Mouse (Mus musculus): ENCODE results near the gene Mfap2. TPM values are rescaled to one million over a fixed set of nuclear protein-coding genes. Genes with fewer than 3 reads are reported as not detected.

Mfap2 gene
- polyA plus RNA-seq (2014; fragmentation: Nextera tagmentation; extraction: Ambion mirVana): 279 and 295 TPM in 2 replicates

DNA sequence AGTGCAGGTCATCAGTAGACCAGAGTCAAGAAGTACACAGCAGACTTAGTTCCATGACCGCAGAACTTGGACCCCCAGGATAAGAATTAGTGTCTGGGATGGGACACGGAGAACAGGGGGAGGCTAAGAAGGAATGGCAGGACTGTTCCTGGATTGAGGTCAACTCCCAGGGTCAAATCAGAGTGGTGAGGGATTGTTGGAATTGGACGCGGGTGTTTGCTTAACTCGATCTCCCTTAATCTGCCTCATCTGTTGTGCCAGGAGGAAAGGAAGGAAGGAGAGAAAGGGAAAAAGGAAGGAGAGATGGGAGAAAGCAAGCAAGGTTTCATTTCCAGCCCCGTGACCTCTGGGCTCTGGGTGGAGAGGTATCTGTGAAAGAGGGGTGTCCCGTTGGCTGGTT lies at the start of gene Mfap2:
Gene Mfap2, plus strand, starts transcription at position 301 of the 400 bp plus-strand sequence.
- H3K9ac ChIP-seq (ENCODE audit: low read length): peak within 1 kb of the TSS; percentile 84
- DNase-seq (ENCODE audit: low spot score): no peak
- H3K9me3 ChIP-seq (ENCODE audit: control insufficient read depth, low read length): no peaks in the 10 kb centered on the region
- no peak for ATAC-seq (ENCODE audit: insufficient read depth, low FRiP score, low TSS enrichment)
- peak within 1 kb of the TSS; percentile 56 for H3K4me3 ChIP-seq (ENCODE audit: low read depth, low read length)
- WGBS: 29% methylated on average over 7 of the region's 7 CpGs
- peak within 1 kb of the TSS; percentile 59 for H3K4me2 ChIP-seq (ENCODE audit: low read depth)
- H3K4me1 ChIP-seq (ENCODE audit: control insufficient read depth, insufficient read depth, low read length): peaks cover 20% of the 10 kb centered on the region
- H3K27me3 ChIP-seq (ENCODE audit: control insufficient read depth, insufficient read depth, low read length): no peaks in the 10 kb centered on the region
- H3K27ac ChIP-seq (ENCODE audit: low read depth, low read length): peak within 1 kb of the TSS; percentile 51
- peaks cover 21% of the 10 kb centered on the region for H3K36me3 ChIP-seq (ENCODE audit: control insufficient read depth, insufficient read depth, low read length)

- H3K9ac ChIP-seq (ENCODE audit: low read length): peak within 1 kb of the TSS; percentile 93
- 5% methylated on average over 37 of the region's 37 CpGs for WGBS
- H3K4me1 ChIP-seq (ENCODE audit: control insufficient read depth, insufficient read depth, low read length): peaks cover 16% of the 10 kb centered on the region; the same call in 1 of the 2 replicates
- peak within 1 kb of the TSS; percentile 88 for H3K4me2 ChIP-seq (ENCODE audit: low read depth)
- no peaks in the 10 kb centered on the region for H3K36me3 ChIP-seq (ENCODE audit: control insufficient read depth, insufficient read depth, low read length)
- DNase-seq (ENCODE audit: low spot score) (peak; percentile 97), ATAC-seq (ENCODE audit: insufficient read depth, low FRiP score, low TSS enrichment) (peak; percentile 95)
- H3K9me3 ChIP-seq (ENCODE audit: control insufficient read depth, low read length): no peaks in the 10 kb centered on the region
- H3K27ac ChIP-seq (ENCODE audit: low read depth, low read length): peak within 1 kb of the TSS; percentile 77
- no peaks in the 10 kb centered on the region for H3K27me3 ChIP-seq (ENCODE audit: control insufficient read depth, insufficient read depth, low read length)
- H3K4me3 ChIP-seq (ENCODE audit: low read depth, low read length): peak within 1 kb of the TSS; percentile 94
These were observed 49.3 kb upstream of the Mfap2 start, which contains the start of gene Sdhb for GRCm38 (mm10) chr4:140960781-140961466. TSS of gene Sdhb (plus strand) at chr4:140961203.

GRCm38 (mm10) chr4:140961467-140962206 lies 48.6 kb upstream of the Mfap2 start:
- Histone ChIP-seq H3K9me3 (ENCODE audit: control insufficient read depth, low read length) (no peaks in the 10 kb centered on the region), H3K36me3 (ENCODE audit: control insufficient read depth, insufficient read depth, low read length) (no peaks in the 10 kb centered on the region), H3K4me1 (ENCODE audit: control insufficient read depth, insufficient read depth, low read length) (peaks cover 16% of the 10 kb centered on the region; the same call in 1 of the 2 replicates), H3K4me2 (ENCODE audit: low read depth) (peak overlapping the region; percentile 88), H3K27me3 (ENCODE audit: control insufficient read depth, insufficient read depth, low read length) (no peaks in the 10 kb centered on the region), H3K4me3 (ENCODE audit: low read depth, low read length) (peak overlapping the region; percentile 94), H3K9ac (ENCODE audit: low read length) (peak overlapping the region; percentile 93), H3K27ac (ENCODE audit: low read depth, low read length) (peak overlapping the region; percentile 77)
- ATAC-seq (ENCODE audit: insufficient read depth, low FRiP score, low TSS enrichment): no peak
- DNase-seq (ENCODE audit: low spot score): no peak
- 2% methylated on average over 38 of the region's 38 CpGs for WGBS

GRCm38 (mm10) chr4:140962207-140962909 lies 47.9 kb upstream of the Mfap2 start:
- Histone ChIP-seq H3K27ac (ENCODE audit: low read depth, low read length) (no peak overlapping the region), H3K36me3 (ENCODE audit: control insufficient read depth, insufficient read depth, low read length) (no peaks in the 10 kb centered on the region), H3K9me3 (ENCODE audit: control insufficient read depth, low read length) (no peaks in the 10 kb centered on the region), H3K27me3 (ENCODE audit: control insufficient read depth, insufficient read depth, low read length) (no peaks in the 10 kb centered on the region), H3K4me1 (ENCODE audit: control insufficient read depth, insufficient read depth, low read length) (peaks cover 16% of the 10 kb centered on the region; the same call in 1 of the 2 replicates), H3K4me3 (ENCODE audit: low read depth, low read length) (peak overlapping the region; percentile 94), H3K4me2 (ENCODE audit: low read depth) (peak overlapping the region; percentile 88), H3K9ac (ENCODE audit: low read length) (peak overlapping the region; percentile 93)
- ATAC-seq (ENCODE audit: insufficient read depth, low FRiP score, low TSS enrichment) (no peak), DNase-seq (ENCODE audit: low spot score) (no peak)
- WGBS: 85% methylated on average over 8 of the region's 8 CpGs

- H3K4me2 ChIP-seq (ENCODE audit: low read depth): peak overlapping the region; percentile 88; the same call in 1 of the 2 replicates
- H3K9me3 ChIP-seq (ENCODE audit: control insufficient read depth, low read length): no peaks in the 10 kb centered on the region
- 44% methylated on average over 5 of the region's 5 CpGs for WGBS
- no peak overlapping the region for H3K9ac ChIP-seq (ENCODE audit: low read length)
- DNase-seq (ENCODE audit: low spot score) (no peak), ATAC-seq (ENCODE audit: insufficient read depth, low FRiP score, low TSS enrichment) (no peak)
- H3K4me3 ChIP-seq (ENCODE audit: low read depth, low read length): no peak overlapping the region
- no peak overlapping the region for H3K27ac ChIP-seq (ENCODE audit: low read depth, low read length)
- H3K36me3 ChIP-seq (ENCODE audit: control insufficient read depth, insufficient read depth, low read length): 0 out of 2 replicates have a peak, but pooled peaks cover 2% of the 10 kb centered on the region
- peaks cover 13% of the 10 kb centered on the region; the same call in 1 of the 2 replicates for H3K4me1 ChIP-seq (ENCODE audit: control insufficient read depth, insufficient read depth, low read length)
- H3K27me3 ChIP-seq (ENCODE audit: control insufficient read depth, insufficient read depth, low read length): no peaks in the 10 kb centered on the region
These were observed 47.3 kb upstream of the Mfap2 start for GRCm38 (mm10) chr4:140962950-140963349.

GRCm38 (mm10) chr4:140963941-140964597 lies 46.1 kb upstream of the Mfap2 start:
- no peak overlapping the region for H3K27ac ChIP-seq (ENCODE audit: low read depth, low read length)
- H3K4me2 ChIP-seq (ENCODE audit: low read depth): no peak overlapping the region

GRCm38 (mm10) chr4:140964620-140965019 lies 45.6 kb upstream of the Mfap2 start:
- DNase-seq (ENCODE audit: low spot score): peak; percentile 67
- Histone ChIP-seq H3K9ac (ENCODE audit: low read length) (peak overlapping the region; percentile 22; the same call in 1 of the 2 replicates), H3K4me1 (ENCODE audit: control insufficient read depth, insufficient read depth, low read length) (peaks cover 13% of the 10 kb centered on the region; the same call in 1 of the 2 replicates), H3K4me2 (ENCODE audit: low read depth) (no peak overlapping the region), H3K27me3 (ENCODE audit: control insufficient read depth, insufficient read depth, low read length) (no peaks in the 10 kb centered on the region), H3K27ac (ENCODE audit: low read depth, low read length) (no peak overlapping the region), H3K4me3 (ENCODE audit: low read depth, low read length) (no peak overlapping the region), H3K9me3 (ENCODE audit: control insufficient read depth, low read length) (no peaks in the 10 kb centered on the region), H3K36me3 (ENCODE audit: control insufficient read depth, insufficient read depth, low read length) (0 out of 2 replicates have a peak, but pooled peaks cover 2% of the 10 kb centered on the region)
- ATAC-seq (ENCODE audit: insufficient read depth, low FRiP score, low TSS enrichment): no peak; the same call in 1 of the 2 replicates
- WGBS: 23% methylated on average over 7 of the region's 7 CpGs

More at GRCm38 (mm10) chr4:140963941-140964597, 46.1 kb upstream of the Mfap2 start:
- no peak for ATAC-seq (ENCODE audit: insufficient read depth, low FRiP score, low TSS enrichment)
- Histone ChIP-seq H3K27me3 (ENCODE audit: control insufficient read depth, insufficient read depth, low read length) (no peaks in the 10 kb centered on the region), H3K4me1 (ENCODE audit: control insufficient read depth, insufficient read depth, low read length) (peaks cover 13% of the 10 kb centered on the region; the same call in 1 of the 2 replicates), H3K9ac (ENCODE audit: low read length) (no peak overlapping the region), H3K36me3 (ENCODE audit: control insufficient read depth, insufficient read depth, low read length) (0 out of 2 replicates have a peak, but pooled peaks cover 2% of the 10 kb centered on the region), H3K4me3 (ENCODE audit: low read depth, low read length) (no peak overlapping the region), H3K9me3 (ENCODE audit: control insufficient read depth, low read length) (no peaks in the 10 kb centered on the region)
- WGBS: 88% methylated on average over 9 of the region's 9 CpGs
- no peak for DNase-seq (ENCODE audit: low spot score)

All from neural tube, embryonic 11.5 days (tissue).